8 mouse cellular contexts compared by ENCODE assay signal in genomic region chr6:142701652-142702637, GRCm38 (mm10). TPM values are rescaled to one million over a fixed set of nuclear protein-coding genes. Genes with fewer than 3 reads are reported as not detected.
DNase-seq lines count a peak whose midpoint lies in the region; ATAC-seq and TF ChIP-seq lines count a peak whose summit lies in the region.

Gene Abcc9, minus strand, starts transcription at chr6:142702315.

- no peaks in the 10 kb centered on the region for H3K9me3 ChIP-seq in intestine, embryonic 14.5 days (ENCODE audit: control insufficient read depth, low read length)
- H3K9me3 ChIP-seq in stomach, postnatal 0 days (ENCODE audit: control insufficient read depth, low read length) = no peaks in the 10 kb centered on the region

- no peak for DNase-seq in adrenal gland, adult 8-10 months
- peak; percentile 64 for DNase-seq in embryo, embryonic 11 days
- DNase-seq in heart, adult 11 months = peak; percentile 96
- DNase-seq in intestine, embryonic 14.5 days (ENCODE audit: low spot score) = peak; percentile 73
- DNase-seq in lung, postnatal 14 days = peak; percentile 27
- DNase-seq in stomach, postnatal 0 days (ENCODE audit: low spot score) = peak; percentile 26
- DNase-seq in T-cell, adult 2 months (ENCODE audit: low spot score) = no peak

- H3K4me1 ChIP-seq in intestine, embryonic 14.5 days (replicated peaks; ENCODE audit: control insufficient read depth, insufficient read depth, low read length) = 0 out of 2 replicates have a peak, but pooled peaks cover 4% of the 10 kb centered on the region
- no peaks in the 10 kb centered on the region for H3K4me1 ChIP-seq in stomach, postnatal 0 days (replicated peaks; ENCODE audit: control insufficient read depth, insufficient read depth)

- no peak for TF ChIP-seq EP300 in stomach, postnatal 0 days (optimal IDR thresholded peaks at IDR 0.05)

- TF ChIP-seq CTCF in stomach, postnatal 0 days (IDR thresholded peaks at IDR 0.05; ENCODE audit: low read depth) = peak; percentile 50

- H3K27ac ChIP-seq in intestine, embryonic 14.5 days (ENCODE audit: low read depth) = peak within 1 kb of the TSS; percentile 86
- H3K27ac ChIP-seq in stomach, postnatal 0 days (replicated peaks) = peak within 1 kb of the TSS; percentile 83

- ATAC-seq in intestine, embryonic 14.5 days (replicated peaks; ENCODE audit: low FRiP score, low TSS enrichment, low read depth) = peak; percentile 77
- peak; percentile 51; the same call in 1 of the 2 replicates for ATAC-seq in stomach, postnatal 0 days (ENCODE audit: low FRiP score, low TSS enrichment)
- no peak for ATAC-seq in monocyte, adult 5-6 weeks (replicated peaks; ENCODE audit: insufficient number of reproducible peaks, low FRiP score, low TSS enrichment, poor library complexity, severe bottlenecking)

- WGBS in intestine, embryonic 14.5 days = 6% methylated on average over 36 of the region's 36 CpGs
- WGBS in stomach, postnatal 0 days = 8% methylated on average over 36 of the region's 36 CpGs

- 0 out of 2 replicates have a peak, but pooled peaks cover 5% of the 10 kb centered on the region for H3K36me3 ChIP-seq in intestine, embryonic 14.5 days (ENCODE audit: control insufficient read depth, insufficient read depth, low read length)
- no peaks in the 10 kb centered on the region for H3K36me3 ChIP-seq in stomach, postnatal 0 days (ENCODE audit: control insufficient read depth, insufficient read depth, low read length)

- no peaks in the 10 kb centered on the region for H3K27me3 ChIP-seq in intestine, embryonic 14.5 days (replicated peaks; ENCODE audit: control insufficient read depth, insufficient read depth, low read length)
- H3K27me3 ChIP-seq in stomach, postnatal 0 days (ENCODE audit: control insufficient read depth, insufficient read depth, low read length) = no peaks in the 10 kb centered on the region

- peak within 1 kb of the TSS; percentile 49 for H3K4me3 ChIP-seq in intestine, embryonic 14.5 days (ENCODE audit: low read depth, low read length)
- H3K4me3 ChIP-seq in stomach, postnatal 0 days (ENCODE audit: low read depth, low read length) = peak within 1 kb of the TSS; percentile 41

- peak within 1 kb of the TSS; percentile 70 for H3K4me2 ChIP-seq in intestine, embryonic 14.5 days (ENCODE audit: low read length)
- peak within 1 kb of the TSS; percentile 60 for H3K4me2 ChIP-seq in stomach, postnatal 0 days (replicated peaks; ENCODE audit: low read depth)

- peak within 1 kb of the TSS; percentile 54 for H3K9ac ChIP-seq in intestine, embryonic 14.5 days (ENCODE audit: low read length)
- peak within 1 kb of the TSS; percentile 56 for H3K9ac ChIP-seq in stomach, postnatal 0 days (ENCODE audit: low read length)

RNA-seq across cellular contexts. Expression of gene Abcc9, which starts in this region (rescaled TPM):
- total RNA-seq in adrenal gland, adult 8-10 months (2022) = 10 to 100 TPM; 11.5 to 18.1 (median 13.9) TPM
- 18.2 and 18.7 TPM in 2 replicates for polyA plus RNA-seq in intestine, embryonic 14.5 days (2014; fragmentation: Nextera tagmentation; extraction: Ambion mirVana)
- 4.6 and 5.8 TPM in 2 replicates for polyA plus RNA-seq in stomach, postnatal 0 days (2015; fragmentation: Nextera tagmentation; extraction: Ambion mirVana)
- total RNA-seq in monocyte, adult 5-6 weeks (2017) = 0.11 TPM in 1 of 3 replicates, not detected in the others

Comparison
In these comparisons a context has a peak if more than half of its experiments do, and no peak if none do; other contexts are left out.
1. RNA of gene Abcc9 (total RNA-seq): 11.5 to 18.1 TPM in adrenal gland, adult 8-10 months; 0.11 TPM in monocyte, adult 5-6 weeks; every median in the first group is over 10 times any median in the second.
2. DNase-seq: peak in embryo, embryonic 11 days (single experiment), heart, adult 11 months (single experiment), intestine, embryonic 14.5 days (single experiment), lung, postnatal 14 days (single experiment) and stomach, postnatal 0 days (single experiment); none in adrenal gland, adult 8-10 months (single experiment) and T-cell, adult 2 months (single experiment).